Mouse (Mus musculus) ES-E14 (cell line): ENCODE measurements around the gene Gabbr2.

Experiments
- CHD2 ChIP-seq: IDR thresholded peaks from 2 replicates; pipeline ENCODE4 v1.6.1; 2014; ENCODE audit warnings: mild to moderate bottlenecking, low read depth, low read length, inconsistent platforms
- MAFK ChIP-seq: IDR thresholded peaks from 2 replicates; pipeline ENCODE4 v1.6.1; 2014; ENCODE audit warnings: mild to moderate bottlenecking, low read depth, low read length, inconsistent platforms; ENCODE audit not compliant: insufficient read depth
- ZC3H11A ChIP-seq: IDR thresholded peaks from 2 replicates; pipeline ENCODE4 v1.6.1; 2012; ENCODE audit warnings: low read depth, mild to moderate bottlenecking, inconsistent platforms, low read length, borderline replicate concordance

GRCm38 (mm10) chr4:46710018-46710417 lies 281.7 kb downstream of the Gabbr2 start:
- TF ChIP-seq CHD2, result no peak
- no peak for TF ChIP-seq MAFK
- TF ChIP-seq ZC3H11A, result no peak
